Mouse (Mus musculus) urinary bladder, adult 2 months (tissue): ENCODE results near the gene Clcn1. TPM values are rescaled to one million over a fixed set of nuclear protein-coding genes. Genes with fewer than 3 reads are reported as not detected.

Source experiments
- DNase-seq: peaks from one replicate; pipeline ENCODE4 v3.0.0; 2022; ENCODE audit warnings: low spot score
- polyA plus RNA-seq: library from polyadenylated mRNA; depleted of rRNA; stranded (reverse); fragments of >200 nt; gene quantifications from 2 replicates; pipeline ENCODE4 v1.2.3, GENCODE M21; 2012

The Clcn1 gene
- polyA plus RNA-seq, 1 experiment = 0.21 TPM

GRCm38 (mm10) chr6:42309816-42310378 lies 23.4 kb downstream of the Clcn1 start:
- DNase-seq = no peak

DNA sequence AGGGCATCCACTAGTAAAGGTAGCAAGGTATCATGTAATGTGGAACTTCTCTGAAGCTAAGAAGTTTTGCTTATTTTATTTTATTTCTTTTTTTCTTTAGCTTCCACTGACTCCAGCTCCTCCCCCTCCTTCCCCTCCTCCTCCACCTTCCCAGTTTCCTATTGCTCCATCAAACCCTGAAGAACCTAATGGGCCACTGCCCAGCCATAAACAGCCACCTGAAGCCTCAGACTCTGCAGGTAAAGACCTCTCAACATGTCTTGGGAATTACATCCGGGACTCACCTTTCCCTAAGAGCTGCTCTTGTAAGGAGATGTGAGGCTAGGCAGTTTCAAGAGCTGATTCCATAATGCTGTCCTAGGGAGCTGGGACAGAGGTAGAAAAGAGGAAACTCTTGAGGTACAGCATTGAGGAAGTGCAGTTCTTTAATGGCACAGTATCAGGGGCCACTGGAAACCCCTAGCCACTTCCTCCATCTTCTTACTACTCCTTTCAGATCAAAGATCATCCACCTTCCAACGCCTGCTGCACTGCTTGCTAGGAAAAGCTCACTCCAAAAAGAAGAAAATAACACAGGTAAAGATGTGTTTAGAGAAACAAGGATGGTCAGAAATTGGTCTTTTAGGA lies 24.1 kb downstream of the Clcn1 start:
- DNase-seq = no peak

- no peak for DNase-seq
These were observed 31.8 kb downstream of the Clcn1 start for GRCm38 (mm10) chr6:42318293-42318692.

- no peak for DNase-seq
These were observed 37.0 kb downstream of the Clcn1 start for GRCm38 (mm10) chr6:42323371-42324066.

DNA sequence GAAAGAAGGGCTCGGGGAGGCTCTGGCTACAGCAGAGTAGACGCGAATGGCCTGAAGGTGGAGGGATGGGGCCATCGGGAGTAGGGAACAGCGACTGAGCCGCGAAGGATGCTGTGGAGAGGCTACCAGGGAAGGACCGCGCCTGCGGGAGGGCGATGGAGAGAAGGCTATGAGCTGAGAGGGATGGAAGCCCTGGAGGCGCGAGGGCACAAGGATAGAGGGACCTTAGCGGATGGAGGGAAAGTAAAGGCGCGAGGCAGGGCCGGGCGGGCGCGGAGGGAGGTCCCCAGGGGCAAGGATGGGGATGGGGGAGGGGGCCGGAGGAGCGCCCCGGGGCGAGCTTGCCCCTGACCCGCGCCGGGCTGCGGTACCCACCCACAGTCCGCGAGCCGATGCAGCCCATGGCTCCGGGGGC lies 37.6 kb downstream of the Clcn1 start:
- DNase-seq = no peak

- no peak for DNase-seq
These were observed 38.2 kb downstream of the Clcn1 start, which contains the start of gene Fam131b for GRCm38 (mm10) chr6:42324482-42325267. Gene Fam131b, minus strand, starts transcription at chr6:42324643.

- peak; percentile 58 for DNase-seq
These were observed 38.8 kb downstream of the Clcn1 start for GRCm38 (mm10) chr6:42325268-42325609.

GRCm38 (mm10) chr6:42326509-42326908 lies 40.0 kb downstream of the Clcn1 start:
- no peak for DNase-seq

DNA sequence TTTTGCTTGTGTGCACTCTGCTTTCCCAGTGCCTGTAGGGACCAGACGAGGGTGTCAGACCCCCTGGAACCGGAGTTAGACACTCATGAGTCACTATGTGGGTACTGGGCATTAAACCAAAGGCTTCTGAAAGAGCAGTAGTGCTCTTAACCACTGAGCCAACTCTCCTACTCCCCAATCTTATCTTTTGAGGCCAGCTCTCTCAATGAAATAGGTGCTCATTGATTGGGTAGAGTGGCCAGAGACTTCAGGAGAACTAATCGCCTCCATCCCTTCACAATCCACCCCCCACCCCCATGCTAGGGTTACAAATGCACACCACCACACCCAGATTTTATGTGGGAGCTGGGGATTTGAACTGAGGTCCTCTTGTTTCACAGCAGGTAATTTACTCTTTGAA lies 42.3 kb downstream of the Clcn1 start:
- DNase-seq = no peak

DNA sequence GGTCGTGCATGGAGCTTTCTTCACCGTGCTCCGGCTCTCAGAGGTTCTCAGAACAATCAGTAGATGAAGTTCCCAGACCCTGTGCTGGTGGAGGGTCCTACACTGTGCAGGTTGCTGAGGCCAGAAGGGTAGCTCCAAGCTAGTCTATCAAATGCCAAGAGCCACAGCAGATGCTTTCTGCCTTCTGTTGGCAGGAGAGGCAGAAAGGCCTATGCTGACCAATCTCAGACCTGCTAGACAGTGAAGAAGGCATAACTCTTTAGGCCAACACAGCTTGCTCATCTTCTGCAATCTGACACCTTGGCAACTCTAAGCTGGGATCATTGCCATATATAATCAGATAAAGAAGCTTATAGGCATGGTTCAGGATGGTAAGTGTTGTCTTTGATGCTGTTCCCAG lies 43.7 kb downstream of the Clcn1 start:
- no peak for DNase-seq

DNA sequence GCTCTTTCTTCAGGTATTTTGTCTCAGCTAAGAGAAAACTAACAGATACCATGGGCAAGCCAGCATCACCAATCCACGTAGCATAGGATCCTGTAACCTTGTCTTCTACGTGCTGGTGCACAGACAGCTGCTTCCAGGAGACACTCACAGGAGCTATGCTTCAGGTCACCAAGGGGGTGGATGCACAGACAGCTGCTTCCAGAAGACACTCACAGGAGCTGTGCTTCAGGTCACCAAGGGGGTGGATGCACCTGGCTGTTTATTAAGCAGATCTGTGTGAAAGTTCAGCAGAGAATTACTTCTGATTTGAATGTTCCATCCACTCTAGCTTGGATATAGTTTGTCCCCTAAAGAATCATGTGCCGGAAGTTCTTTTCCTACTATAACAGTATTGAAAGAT lies 44.5 kb downstream of the Clcn1 start:
- no peak for DNase-seq

DNA sequence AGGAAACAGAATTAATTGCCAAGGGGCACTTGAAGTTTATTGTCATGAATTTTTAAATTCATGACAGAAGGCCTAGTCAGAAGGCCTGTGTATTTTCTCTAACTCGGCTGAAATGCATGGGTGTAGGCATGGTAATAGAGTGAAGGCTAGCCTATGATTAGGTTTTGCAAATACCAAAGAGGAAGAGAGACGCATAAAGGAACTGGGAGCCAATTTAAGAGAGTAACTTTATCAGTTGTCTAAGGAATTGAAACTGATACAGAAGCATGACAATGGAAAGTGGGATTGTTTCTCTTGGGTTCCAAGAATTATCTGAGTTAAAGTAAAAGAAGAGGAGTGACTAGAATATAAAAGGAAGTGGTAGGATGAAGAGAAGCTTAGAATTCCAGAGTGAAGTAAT lies 52.7 kb downstream of the Clcn1 start:
- no peak for DNase-seq

- no peak for DNase-seq
These were observed 53.5 kb downstream of the Clcn1 start for GRCm38 (mm10) chr6:42339981-42340380.

GRCm38 (mm10) chr6:42342171-42342570 lies 55.7 kb downstream of the Clcn1 start:
- no peak for DNase-seq

GRCm38 (mm10) chr6:42343361-42344120 lies 57.1 kb downstream of the Clcn1 start:
- DNase-seq = no peak

GRCm38 (mm10) chr6:42344255-42344654 lies 57.8 kb downstream of the Clcn1 start:
- no peak for DNase-seq

DNA sequence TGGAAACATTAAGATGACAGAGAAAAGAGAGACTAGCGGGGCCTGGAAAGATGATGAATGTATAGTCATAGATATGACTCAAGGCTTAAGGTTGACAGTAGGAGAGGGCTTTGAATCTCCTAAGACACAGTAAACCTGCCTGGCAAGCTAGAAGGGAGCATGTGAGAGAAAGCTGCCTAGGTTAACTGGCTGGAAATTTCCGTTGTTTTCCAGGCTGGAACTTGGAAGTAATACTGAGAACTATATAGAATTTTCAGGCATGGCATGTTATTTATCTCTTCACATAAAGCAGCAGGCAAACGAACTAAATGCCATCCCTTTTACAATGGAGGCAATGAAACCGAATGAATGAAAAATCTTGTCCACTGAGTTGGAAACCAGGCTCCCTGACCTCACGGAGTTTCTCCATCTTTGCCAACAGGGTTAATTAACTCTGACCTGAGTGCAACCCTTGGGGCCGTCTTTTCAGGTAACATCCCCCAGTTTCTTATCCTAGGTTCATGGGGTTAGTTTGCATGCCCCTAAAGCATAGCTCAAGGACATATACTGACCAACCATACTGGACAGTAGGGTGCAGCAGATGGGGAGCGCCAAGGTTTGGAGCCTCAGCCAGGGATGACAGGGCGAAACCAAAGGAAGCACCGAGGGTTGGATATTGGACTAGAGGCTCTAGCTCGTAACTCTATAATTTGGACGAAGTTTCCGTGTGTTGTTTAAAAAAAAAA lies 62.0 kb downstream of the Clcn1 start:
- DNase-seq = no peak

DNA sequence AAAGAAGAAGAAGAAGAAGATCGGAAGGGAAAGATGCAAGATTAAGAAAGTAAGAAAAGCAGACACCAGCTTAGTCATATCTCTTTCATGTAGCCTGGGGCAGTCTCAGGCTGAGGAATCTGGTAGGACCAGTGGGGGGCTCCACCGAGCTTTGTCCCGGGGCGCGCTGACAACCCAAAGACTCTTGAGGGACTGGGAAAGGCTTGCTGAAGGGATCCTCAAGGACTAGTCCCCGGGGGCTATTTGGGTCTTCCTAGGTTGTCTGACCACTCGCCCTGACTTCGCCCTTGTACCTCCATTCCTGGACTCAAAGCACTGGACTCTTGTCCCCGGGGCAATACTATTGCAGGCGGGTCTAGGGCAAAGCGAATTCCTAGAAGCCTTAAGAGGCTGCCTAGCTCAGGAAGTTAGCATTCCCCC lies 62.5 kb downstream of the Clcn1 start:
- peak; percentile 62 for DNase-seq

DNA sequence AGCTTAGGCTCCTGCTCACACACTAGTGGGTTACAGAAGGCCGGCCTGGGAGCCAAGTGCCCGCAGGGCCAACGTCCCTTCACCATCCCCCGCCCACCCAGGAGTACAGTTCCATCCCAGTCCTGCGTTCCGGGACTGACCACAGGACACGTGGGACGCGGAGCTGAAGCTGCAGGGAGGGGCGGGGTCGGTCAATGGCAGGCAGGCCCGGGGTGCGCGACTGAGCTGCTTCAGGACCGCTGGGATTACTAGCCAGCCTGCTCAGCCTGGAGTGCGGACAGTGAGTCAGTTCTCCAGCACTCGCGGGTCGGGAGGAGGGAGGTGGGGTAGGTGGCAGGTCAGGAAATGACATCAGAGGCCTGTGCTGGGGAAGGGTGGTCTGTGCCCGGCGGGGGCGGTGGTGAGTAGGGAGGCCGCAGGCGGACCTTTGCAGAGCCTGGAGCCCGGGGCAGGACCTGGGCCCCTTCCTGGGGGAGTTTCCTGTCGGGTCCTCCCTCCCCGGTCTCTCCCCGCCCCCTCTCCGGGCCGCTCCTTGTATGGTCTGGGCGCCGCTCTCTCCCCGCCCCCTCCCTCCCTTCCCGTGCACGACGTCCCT lies 63.0 kb downstream of the Clcn1 start, which contains the start of gene Zyx:
Gene Zyx (plus strand): TSS at position 205 of the 595 bp plus-strand sequence.
- peak; percentile 94 for DNase-seq
